Mouse (Mus musculus) MEL (cell line): ENCODE data around the gene Grk2. TPM values are rescaled to one million over a fixed set of nuclear protein-coding genes. Genes with fewer than 3 reads are reported as not detected.
A peak's percentile ranks its signal among the peaks of the same experiment; 100 is the strongest.

Experiments used
- DNase-seq: peaks from one replicate; pipeline ENCODE4 v3.0.0; 2011; ENCODE audit warnings: low read depth, low spot score
- H3K27ac ChIP-seq: 2 replicates; pipeline ENCODE4 v1.5.1; 2012; ENCODE audit warnings: low read depth, mild to moderate bottlenecking, control low read depth, low read length, moderate library complexity; ENCODE audit not compliant: control insufficient read depth
- H3K27me3 ChIP-seq, 2 experiments: fragments of 150-350 bp in 1 of 2; sonication (generic) in 1 of 2; 2 replicates each; pipeline ENCODE4 v1.6.1; 2012; ENCODE audit warnings: low read length in 2 of 2, mild to moderate bottlenecking in 2 of 2, improper control_type of control experiment in 1 of 2, moderate library complexity in 1 of 2; ENCODE audit not compliant: insufficient read depth in 2 of 2, control insufficient read depth in 1 of 2
- H3K36me3 ChIP-seq, 2 experiments: 2 replicates each; pipeline ENCODE4 v1.6.1; 2012 to 2014; ENCODE audit warnings: low read length in 2 of 2, improper control_type of control experiment in 1 of 2, inconsistent platforms in 1 of 2, mild to moderate bottlenecking in 1 of 2; ENCODE audit not compliant: insufficient read depth in 2 of 2, control insufficient read depth in 1 of 2
- H3K4me1 ChIP-seq, 2 experiments: fragments of 150-350 bp in 1 of 2; sonication (generic) in 1 of 2; 2 replicates each; pipeline ENCODE4 v1.6.1; 2012; ENCODE audit warnings: low read length in 2 of 2, improper control_type of control experiment in 1 of 2, mild to moderate bottlenecking in 1 of 2; ENCODE audit not compliant: insufficient read depth in 2 of 2, control insufficient read depth in 1 of 2
- H3K4me3 ChIP-seq, 2 experiments: fragments of 150-350 bp in 1 of 2; sonication (generic) in 1 of 2; 2 replicates each; pipeline ENCODE4 v1.5.1; 2012; ENCODE audit warnings: low read depth in 2 of 2, low read length in 2 of 2, mild to moderate bottlenecking in 2 of 2, moderate library complexity in 2 of 2, control low read depth in 1 of 2, improper control_type of control experiment in 1 of 2; ENCODE audit not compliant: control insufficient read depth in 1 of 2, insufficient read depth in 1 of 2
- H3K79me2 ChIP-seq: 2 replicates; pipeline ENCODE4 v1.6.1; 2012; ENCODE audit warnings: mild to moderate bottlenecking, low read length, moderate library complexity; ENCODE audit not compliant: control insufficient read depth, poor library complexity, insufficient read depth
- H3K9ac ChIP-seq: 2 replicates; pipeline ENCODE4 v1.6.1; 2012; ENCODE audit warnings: low read depth, mild to moderate bottlenecking, control low read depth, low read length, moderate library complexity; ENCODE audit not compliant: control insufficient read depth, poor library complexity, severe bottlenecking
- H3K9me3 ChIP-seq: fragments of 150-350 bp; sonication (generic); replicated peaks from 2 replicates; pipeline ENCODE4 v1.6.1; 2012; ENCODE audit warnings: mild to moderate bottlenecking, low read length, improper control_type of control experiment, moderate library complexity; ENCODE audit not compliant: insufficient read depth
- BHLHE40 ChIP-seq: IDR thresholded peaks from 2 replicates; pipeline ENCODE4 v1.6.1; 2012; ENCODE audit warnings: low read depth, mild to moderate bottlenecking, inconsistent platforms, low read length, improper control_type of control experiment, borderline replicate concordance
- CHD1 ChIP-seq: IDR thresholded peaks from 2 replicates; pipeline ENCODE4 v1.6.1; 2012; ENCODE audit warnings: low read depth, mild to moderate bottlenecking, inconsistent platforms, low read length, improper control_type of control experiment
- CHD2 ChIP-seq: IDR thresholded peaks from 2 replicates; pipeline ENCODE4 v1.6.1; 2011; ENCODE audit warnings: low read length, improper control_type of control experiment
- CTCF ChIP-seq, 3 experiments: IDR thresholded peaks in 2 of 3; conservative IDR thresholded peaks in 1 of 3; 2 replicates each; pipeline ENCODE4 v1.5.1; 2011 to 2012; ENCODE audit warnings: low read length in 3 of 3, low read depth in 2 of 3, mild to moderate bottlenecking in 2 of 3, improper control_type of control experiment in 1 of 3, inconsistent platforms in 1 of 3, mixed read lengths in 1 of 3, moderate library complexity in 1 of 3; ENCODE audit not compliant: control insufficient read depth in 1 of 3, insufficient read depth in 1 of 3, poor library complexity in 1 of 3, severe bottlenecking in 1 of 3
- ELF1 ChIP-seq: IDR thresholded peaks from 2 replicates; pipeline ENCODE4 v1.6.1; 2014; ENCODE audit warnings: low read depth, mild to moderate bottlenecking, inconsistent platforms, low read length, improper control_type of control experiment, moderate library complexity
- HCFC1 ChIP-seq: IDR thresholded peaks from 2 replicates; pipeline ENCODE4 v1.6.1; 2012; ENCODE audit warnings: low read depth, mild to moderate bottlenecking, inconsistent platforms, low read length, improper control_type of control experiment, moderate library complexity
- KAT2A ChIP-seq: conservative IDR thresholded peaks from 2 replicates; pipeline ENCODE4 v1.6.1; 2012; ENCODE audit warnings: low read depth, low read length, improper control_type of control experiment, inconsistent platforms
- MAFK ChIP-seq: IDR thresholded peaks from 2 replicates; pipeline ENCODE4 v1.6.1; 2011; ENCODE audit warnings: low read depth, mild to moderate bottlenecking, low read length, improper control_type of control experiment, borderline replicate concordance
- MYB ChIP-seq: IDR thresholded peaks from 2 replicates; pipeline ENCODE4 v1.6.1; 2011; ENCODE audit warnings: mild to moderate bottlenecking, low read depth, low read length, improper control_type of control experiment
- NELFE ChIP-seq: IDR thresholded peaks from 2 replicates; pipeline ENCODE4 v1.6.1; 2011; ENCODE audit warnings: low read depth, low read length, improper control_type of control experiment
- NRF1 ChIP-seq: IDR thresholded peaks from 2 replicates; pipeline ENCODE4 v1.6.1; 2014; ENCODE audit warnings: low read depth, mild to moderate bottlenecking, inconsistent platforms, low read length, improper control_type of control experiment, moderate library complexity; ENCODE audit not compliant: poor library complexity, insufficient read depth, severe bottlenecking
- POLR2A ChIP-seq, 2 experiments: IDR thresholded peaks; 2 replicates each; pipeline ENCODE4 v1.6.1; 2011 to 2012; ENCODE audit warnings: low read length in 2 of 2, mild to moderate bottlenecking in 2 of 2, control low read depth in 1 of 2, improper control_type of control experiment in 1 of 2, low read depth in 1 of 2, moderate library complexity in 1 of 2; ENCODE audit not compliant: control insufficient read depth in 1 of 2, insufficient read depth in 1 of 2, poor library complexity in 1 of 2
- POLR2AphosphoS2 ChIP-seq: IDR thresholded peaks from 2 replicates; pipeline ENCODE4 v1.6.1; 2011; ENCODE audit warnings: low read length, improper control_type of control experiment
- POLR2AphosphoS5 ChIP-seq: IDR thresholded peaks from 2 replicates; pipeline ENCODE4 v1.6.1; 2012; ENCODE audit warnings: low read depth, borderline replicate concordance, mild to moderate bottlenecking, inconsistent platforms, low read length, moderate library complexity, mixed read lengths
- RAD21 ChIP-seq: IDR thresholded peaks from 2 replicates; pipeline ENCODE4 v1.6.1; 2011; ENCODE audit warnings: mild to moderate bottlenecking, low read depth, low read length, improper control_type of control experiment
- SMC3 ChIP-seq: IDR thresholded peaks from 2 replicates; pipeline ENCODE4 v1.6.1; 2011; ENCODE audit warnings: low read depth, low read length, improper control_type of control experiment
- TAL1 ChIP-seq: IDR thresholded peaks from 2 replicates; pipeline ENCODE4 v1.6.1; 2012; ENCODE audit warnings: mild to moderate bottlenecking, inconsistent platforms, low read length, moderate library complexity, mixed read lengths
- TCF12 ChIP-seq: IDR thresholded peaks from 2 replicates; pipeline ENCODE4 v1.6.1; 2014; ENCODE audit warnings: low read depth, mild to moderate bottlenecking, inconsistent platforms, low read length, improper control_type of control experiment, moderate library complexity
- UBTF ChIP-seq: IDR thresholded peaks from 2 replicates; pipeline ENCODE4 v1.6.1; 2012; ENCODE audit warnings: low read depth, mild to moderate bottlenecking, inconsistent platforms, low read length, improper control_type of control experiment, moderate library complexity, borderline replicate concordance; ENCODE audit not compliant: insufficient read depth
- ZC3H11A ChIP-seq: IDR thresholded peaks from 2 replicates; pipeline ENCODE4 v1.6.1; 2012; ENCODE audit warnings: low read depth, mild to moderate bottlenecking, inconsistent platforms, low read length, improper control_type of control experiment
- ZMIZ1 ChIP-seq: IDR thresholded peaks from 2 replicates; pipeline ENCODE4 v1.6.1; 2012; ENCODE audit warnings: low read depth, mild to moderate bottlenecking, inconsistent platforms, low read length, improper control_type of control experiment, moderate library complexity
- ZNF384 ChIP-seq: IDR thresholded peaks from 2 replicates; pipeline ENCODE4 v1.6.1; 2012; ENCODE audit warnings: low read depth, mild to moderate bottlenecking, inconsistent platforms, low read length, improper control_type of control experiment
- polyA plus RNA-seq, 2 experiments: library from polyadenylated mRNA; stranded (reverse) in 1 of 2; unstranded in 1 of 2; fragments of >175 nt in 1 of 2; fragments of >200 nt in 1 of 2; gene quantifications; 2 replicates each; pipeline versions ENCODE4 v1.2.1 to v1.2.4; 2012; ENCODE audit warnings: low replicate concordance in 2 of 2, low read depth in 1 of 2; ENCODE audit not compliant: insufficient read length in 2 of 2, insufficient read depth in 1 of 2, missing spikeins in 1 of 2
- total RNA-seq: library from RNA; depleted of rRNA; stranded (reverse); fragments of 300-350 nt; gene quantifications from 2 replicates; pipeline ENCODE4 v1.2.3, GENCODE M21; 2012

Gene Grk2
- total and polyA plus RNA-seq, 3 experiments, result 75.2 to 105 TPM; not detected in 1

DNA sequence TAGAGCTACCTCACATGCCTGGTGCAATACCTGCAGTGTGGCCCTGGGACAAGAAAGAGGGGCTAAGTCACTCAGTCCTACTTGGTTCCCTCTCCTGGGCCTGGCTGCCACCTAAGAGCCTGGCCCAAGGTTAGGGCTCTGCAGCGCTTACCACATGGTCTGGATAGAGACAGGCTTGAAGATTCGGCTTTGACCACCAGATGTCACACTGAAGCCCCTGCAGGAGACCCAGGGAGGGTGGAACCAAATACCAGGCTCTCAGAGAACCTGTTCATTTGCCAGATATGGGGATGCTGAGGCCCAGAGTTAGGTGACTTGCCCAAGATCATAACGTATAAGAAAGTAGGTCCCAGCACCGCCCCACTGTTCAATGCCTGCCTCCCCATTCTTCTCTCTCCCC, 40.1 kb downstream of the Grk2 start:
- no peak for TF ChIP-seq NRF1
- TF ChIP-seq ZNF384, result no peak
- TF ChIP-seq POLR2AphosphoS5, result no peak
- TF ChIP-seq MYB, result no peak
- no peak for TF ChIP-seq TCF12
- TF ChIP-seq POLR2A (IDR thresholded peaks at IDR 0.05; ENCODE audit: control insufficient read depth in 1 of 2, insufficient read depth in 1 of 2, low read depth in 1 of 2, low read length in 2 of 2, poor library complexity in 1 of 2), result no peak
- no peak for TF ChIP-seq MAFK
- no peak for TF ChIP-seq POLR2AphosphoS2
- no peak; the same call in 1 of the 2 replicates for TF ChIP-seq RAD21
- TF ChIP-seq ELF1, result no peak
- no peak for TF ChIP-seq NELFE
- TF ChIP-seq ZC3H11A, result no peak
- peak in 1 of 3 experiments; percentile 14; a peak in 1 of 6 replicates for TF ChIP-seq CTCF (IDR thresholded peaks at IDR 0.05 in 2 of 3, conservative IDR thresholded peaks at IDR 0.05 in 1 of 3; ENCODE audit: control insufficient read depth in 1 of 3, insufficient read depth in 1 of 3, low read depth in 2 of 3, low read length in 3 of 3, poor library complexity in 1 of 3, severe bottlenecking in 1 of 3)
- no peak for TF ChIP-seq TAL1
- TF ChIP-seq UBTF, result no peak
- no peak for TF ChIP-seq BHLHE40
- TF ChIP-seq SMC3, result peak; percentile 34
- H3K79me2 ChIP-seq, result no peaks in the 10 kb centered on the region; the same call in 1 of the 2 replicates
- no peak for DNase-seq
- peaks cover 3% of the 10 kb centered on the region in 2 experiments; a peak in 3 of 4 replicates for H3K4me1 ChIP-seq
- H3K27me3 ChIP-seq, result no peaks in the 10 kb centered on the region
- no peak overlapping the region for H3K27ac ChIP-seq
- no peak overlapping the region for H3K9ac ChIP-seq
- no peaks in the 10 kb centered on the region for H3K36me3 ChIP-seq
- no peaks in the 10 kb centered on the region for H3K9me3 ChIP-seq
- H3K4me3 ChIP-seq, result no peak overlapping the region

DNA sequence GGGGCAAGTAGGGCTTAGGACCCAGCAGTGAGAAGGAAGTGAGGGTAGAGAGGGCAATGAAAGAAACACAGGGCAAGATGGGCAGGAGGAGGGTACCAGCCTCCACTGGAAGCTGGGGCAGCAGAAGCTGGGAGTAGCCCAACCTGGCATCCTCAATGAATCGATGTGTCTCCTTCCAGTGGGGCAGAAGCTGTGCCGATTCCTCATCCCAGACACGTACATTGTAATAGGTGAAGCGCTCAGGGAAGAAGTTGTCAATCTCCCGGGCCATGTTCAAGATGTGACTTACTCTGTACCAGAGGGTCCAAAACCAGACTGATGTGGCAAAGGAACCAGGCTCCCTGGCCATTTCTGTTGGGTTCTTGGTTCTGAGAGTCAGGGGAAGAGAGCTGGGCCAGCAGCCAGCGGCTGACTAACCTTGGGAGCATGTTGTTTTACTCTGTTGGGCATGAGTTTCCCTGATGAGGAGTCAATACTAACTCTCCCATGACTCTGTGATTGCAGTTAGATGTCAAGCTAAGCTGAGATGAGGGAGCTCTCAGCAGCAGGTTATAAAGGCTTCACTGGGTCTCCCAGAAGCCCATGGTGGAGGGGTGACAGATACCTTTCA, 41.7 kb downstream of the Grk2 start:
- DNase-seq, result no peak
- no peak overlapping the region for H3K4me3 ChIP-seq
- no peak overlapping the region for H3K27ac ChIP-seq
- H3K4me1 ChIP-seq, result peaks cover 3% of the 10 kb centered on the region in 2 experiments; a peak in 3 of 4 replicates
- TF ChIP-seq ELF1 (no peak), ZMIZ1 (no peak), SMC3 (no peak), CHD1 (no peak), TAL1 (no peak), KAT2A (no peak), HCFC1 (no peak), CHD2 (no peak), NRF1 (no peak), BHLHE40 (no peak)
- H3K36me3 ChIP-seq, result no peaks in the 10 kb centered on the region
- H3K79me2 ChIP-seq, result no peaks in the 10 kb centered on the region; the same call in 1 of the 2 replicates
- H3K27me3 ChIP-seq, result no peaks in the 10 kb centered on the region
- no peak overlapping the region for H3K9ac ChIP-seq
- H3K9me3 ChIP-seq, result no peaks in the 10 kb centered on the region
